In genomic region chr5:15914931-15915330, GRCm38 (mm10) we compare ENCODE assay signal across 25 mouse cellular contexts. TPM values are rescaled to one million over a fixed set of nuclear protein-coding genes. Genes with fewer than 3 reads are reported as not detected.
DNase-seq lines count a peak whose midpoint lies in the region; ATAC-seq lines count a peak whose summit lies in the region.
"Had no signal": no experiment of that assay in that cellular context is flagged by ENCODE, and none has a peak within 500 bp of the region (broad histone marks: within the 10 kb centered on the region; RNA-seq: fewer than 3 reads in every experiment).

No protein-coding gene starts in this region.

- no peak overlapping the region for H3K4me3 ChIP-seq in heart, embryonic 11.5 days (ENCODE audit: low read depth, low read length)
- H3K4me3 ChIP-seq: forebrain, embryonic 15.5 days; lung, embryonic 15.5 days had no signal

- H3K4me1 ChIP-seq in heart, embryonic 11.5 days (ENCODE audit: control insufficient read depth, insufficient read depth, low read length), result no peaks in the 10 kb centered on the region
- H3K4me1 ChIP-seq: forebrain, embryonic 15.5 days; lung, embryonic 15.5 days had no signal

- intact Hi-C loops in left cerebral cortex, postnatal 4 days (cut with DNase I), result no loop called here
- intact Hi-C loops in left cerebral cortex, postnatal 36 days (cut with DNase I), result no loop called here

- no peak overlapping the region for H3K9ac ChIP-seq in heart, embryonic 11.5 days (ENCODE audit: low read depth, low read length)
- H3K9ac ChIP-seq: forebrain, embryonic 15.5 days; liver, embryonic 14.5 days; lung, embryonic 15.5 days had no signal

- H3K27ac ChIP-seq in heart, embryonic 11.5 days (ENCODE audit: low read depth, low read length), result no peak overlapping the region
- H3K27ac ChIP-seq: forebrain, embryonic 15.5 days; kidney, postnatal 0 days; liver, embryonic 14.5 days; lung, embryonic 15.5 days; macrophage had no signal

- no peak for ATAC-seq in heart, embryonic 11.5 days (replicated peaks; ENCODE audit: insufficient number of reproducible peaks, low FRiP score, low TSS enrichment)
- ATAC-seq: activated CD4-positive, CD25-positive, alpha-beta regulatory T cell, adult 4 months; forebrain, embryonic 15.5 days had no signal

- H3K27me3 ChIP-seq in heart, embryonic 11.5 days (ENCODE audit: control insufficient read depth, insufficient read depth, low read length), result no peaks in the 10 kb centered on the region
- H3K27me3 ChIP-seq: forebrain, embryonic 15.5 days; lung, embryonic 15.5 days had no signal

- no peaks in the 10 kb centered on the region for H3K36me3 ChIP-seq in heart, embryonic 11.5 days (ENCODE audit: control insufficient read depth, insufficient read depth, low read length)
- H3K36me3 ChIP-seq: forebrain, embryonic 15.5 days; G1E; lung, embryonic 15.5 days had no signal

- H3K4me2 ChIP-seq in heart, embryonic 11.5 days, result no peak overlapping the region
- H3K4me2 ChIP-seq: forebrain, embryonic 15.5 days; lung, embryonic 15.5 days; midbrain, embryonic 11.5 days had no signal

- H3K9me3 ChIP-seq in heart, embryonic 11.5 days (replicated peaks; ENCODE audit: control insufficient read depth, low read length), result no peaks in the 10 kb centered on the region
- H3K9me3 ChIP-seq: forebrain, embryonic 15.5 days; G1E; lung, embryonic 15.5 days had no signal

- peak; percentile 52 for DNase-seq in left cerebral cortex, adult 11 months (ENCODE audit: low spot score)
- DNase-seq in left cerebral cortex, postnatal 4 days, result no peak
- DNase-seq in layer of hippocampus, adult 9-11 months, result peak; percentile 86
- peak; percentile 68 to 76 for DNase-seq in left cerebral cortex, postnatal 36 days (ENCODE audit: low spot score in 2 of 2)
- no peak for DNase-seq in yolk sac, embryonic 10.5 days (ENCODE audit: low spot score)
- DNase-seq in heart, adult 9 months (ENCODE audit: low spot score in 2 of 2), result no peak
- no peak for DNase-seq in cerebellum, adult 9-10 months
- DNase-seq: adrenal gland, postnatal 14 days; cerebellum, adult 11 months; cerebellum, postnatal 14 days; embryo, embryonic 11 days; gastrocnemius, postnatal 10 days; heart, adult 18-20 months; kidney, adult 18-20 months; thymus, postnatal 25 days had no signal

- 61% methylated on average over 1 of the region's 1 CpGs for WGBS in heart, embryonic 11.5 days (ENCODE audit: insufficient replicate concordance)

RNA-seq across cellular contexts. Expression of gene Cacna2d1, which starts 19.6 kb away (rescaled TPM):
- total RNA-seq in left cerebral cortex, postnatal 4 days (2021), result 100 to 1,000 TPM; 135 to 138 TPM
- 100 to 1,000 TPM; 187 to 210 TPM for total RNA-seq in left cerebral cortex, postnatal 36 days (2021)
- 17.9 TPM in 2 replicates for polyA plus RNA-seq in heart, embryonic 11.5 days (2014; fragmentation: Nextera tagmentation; extraction: Ambion mirVana)
- total RNA-seq: monocyte, adult 5-6 weeks had no signal
- polyA plus RNA-seq: G1E, macrophage had no signal

Comparison
In these comparisons a context has a peak if more than half of its experiments do, and no peak if none do; other contexts are left out.
1. DNase-seq: peak in left cerebral cortex, adult 11 months (single experiment), layer of hippocampus, adult 9-11 months (single experiment) and left cerebral cortex, postnatal 36 days (2 of 2); none in left cerebral cortex, postnatal 4 days (single experiment), yolk sac, embryonic 10.5 days (single experiment), heart, adult 9 months (0 of 2) and cerebellum, adult 9-10 months (single experiment).